Mouse (Mus musculus): Measurements from ENCODE around the gene Zfp654. TPM values are rescaled to one million over a fixed set of nuclear protein-coding genes. Genes with fewer than 3 reads are reported as not detected.
A peak's percentile ranks its signal among the peaks of the same experiment; 100 is the strongest.

The Zfp654 gene
- polyA plus RNA-seq (2012; rRNA removed) = 7.0 and 8.1 TPM in 2 replicates
- 8.0 and 8.6 TPM in 2 replicates for polyA plus RNA-seq (2014; fragmentation: Nextera tagmentation; extraction: Ambion mirVana)

DNA sequence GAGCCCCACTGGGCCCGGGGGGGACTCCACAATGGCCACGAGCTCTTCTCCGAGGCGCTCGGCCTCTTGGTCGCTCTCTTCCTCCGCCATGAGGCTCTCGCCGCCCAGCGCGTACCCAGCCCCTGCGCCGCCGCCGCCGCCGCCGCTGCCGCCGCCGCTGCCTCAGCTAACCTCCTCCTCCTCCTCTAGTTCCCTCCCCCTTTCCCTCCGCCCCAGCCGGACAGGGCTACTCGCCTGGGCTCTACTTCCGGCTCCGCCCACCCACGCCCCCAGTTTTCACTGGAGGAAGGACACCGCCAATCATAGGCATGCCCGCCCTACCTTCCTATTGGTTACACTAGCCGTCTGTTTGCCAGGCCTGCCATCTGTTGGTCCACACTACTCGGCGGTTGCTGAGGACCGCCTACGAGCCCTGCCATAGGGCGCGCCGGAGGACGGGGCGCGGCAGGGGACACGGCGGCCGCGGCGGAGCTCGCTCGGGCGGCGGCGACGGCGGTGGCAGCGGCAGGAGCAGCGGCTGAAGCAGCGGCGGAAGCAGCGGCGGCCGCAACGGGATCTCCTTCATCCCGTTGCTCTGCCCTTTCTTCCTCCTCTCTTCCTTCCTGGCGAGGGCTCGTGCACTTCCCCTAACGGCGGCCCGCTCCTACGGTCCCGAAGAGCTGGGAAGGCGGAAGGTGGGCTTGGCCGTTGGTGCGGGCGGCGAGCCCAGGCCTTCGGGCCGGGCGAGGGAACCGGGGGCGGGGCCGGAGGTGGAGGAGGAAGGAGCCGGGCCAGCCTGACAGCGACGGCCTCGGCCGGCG, at the start of gene Zfp654, which contains the start of gene Cggbp1:
Gene Zfp654 (minus strand): TSS at position 90 of the 800 bp plus-strand sequence.
Gene Cggbp1 (plus strand): TSS at position 434 of the 800 bp plus-strand sequence.
- WGBS = under 1% methylated on average over 55 of the region's 85 CpGs
- Histone ChIP-seq H3K4me1 (ENCODE audit: control insufficient read depth, insufficient read depth, low read length) (peaks cover 16% of the 10 kb centered on the region), H3K9ac (ENCODE audit: low read depth, low read length, severe bottlenecking) (peak within 1 kb of the TSS; percentile 92), H3K4me3 (replicated peaks; ENCODE audit: low read length) (peak within 1 kb of the TSS; percentile 94), H3K4me2 (replicated peaks; ENCODE audit: low read depth, low read length, severe bottlenecking) (peak within 1 kb of the TSS; percentile 69), H3K27ac (replicated peaks; ENCODE audit: low read depth, low read length) (peak within 1 kb of the TSS; percentile 96), H3K9me3 (ENCODE audit: control insufficient read depth, low read length) (no peaks in the 10 kb centered on the region), H3K27me3 (ENCODE audit: control insufficient read depth, insufficient read depth, low read length) (no peaks in the 10 kb centered on the region), H3K36me3 (ENCODE audit: control insufficient read depth, insufficient read depth, low read length) (peaks cover 25% of the 10 kb centered on the region)
- peak; percentile 82; the same call in 1 of the 2 replicates for TF ChIP-seq POLR2A (IDR thresholded peaks at IDR 0.05; ENCODE audit: borderline replicate concordance, extremely low read depth, insufficient read depth, insufficient read length)
- DNase-seq (ENCODE audit: low spot score) (peak; percentile 100), ATAC-seq (ENCODE audit: low FRiP score, low read depth) (peak; percentile 99)

- H3K36me3 ChIP-seq (ENCODE audit: control insufficient read depth, insufficient read depth, low read length) = no peaks in the 10 kb centered on the region
- H3K4me1 ChIP-seq (ENCODE audit: control insufficient read depth, insufficient read depth, low read length) = no peaks in the 10 kb centered on the region
- no peak overlapping the region for H3K9ac ChIP-seq (ENCODE audit: low read depth, low read length, severe bottlenecking)
- no peaks in the 10 kb centered on the region for H3K9me3 ChIP-seq (ENCODE audit: control insufficient read depth, low read length)
- no peak for ATAC-seq (ENCODE audit: low FRiP score, low read depth)
- no peak overlapping the region for H3K4me2 ChIP-seq (replicated peaks; ENCODE audit: low read depth, low read length, severe bottlenecking)
- TF ChIP-seq POLR2A (IDR thresholded peaks at IDR 0.05; ENCODE audit: borderline replicate concordance, extremely low read depth, insufficient read depth, insufficient read length) = no peak
- WGBS = 70% methylated on average over 2 of the region's 2 CpGs
- no peaks in the 10 kb centered on the region for H3K27me3 ChIP-seq (ENCODE audit: control insufficient read depth, insufficient read depth, low read length)
- DNase-seq (ENCODE audit: low spot score) = no peak
- H3K4me3 ChIP-seq (replicated peaks; ENCODE audit: low read length) = no peak overlapping the region
- H3K27ac ChIP-seq (replicated peaks; ENCODE audit: low read depth, low read length) = no peak overlapping the region
These were observed 47.6 kb upstream of the Zfp654 start for GRCm38 (mm10) chr16:64899084-64899483.

DNA sequence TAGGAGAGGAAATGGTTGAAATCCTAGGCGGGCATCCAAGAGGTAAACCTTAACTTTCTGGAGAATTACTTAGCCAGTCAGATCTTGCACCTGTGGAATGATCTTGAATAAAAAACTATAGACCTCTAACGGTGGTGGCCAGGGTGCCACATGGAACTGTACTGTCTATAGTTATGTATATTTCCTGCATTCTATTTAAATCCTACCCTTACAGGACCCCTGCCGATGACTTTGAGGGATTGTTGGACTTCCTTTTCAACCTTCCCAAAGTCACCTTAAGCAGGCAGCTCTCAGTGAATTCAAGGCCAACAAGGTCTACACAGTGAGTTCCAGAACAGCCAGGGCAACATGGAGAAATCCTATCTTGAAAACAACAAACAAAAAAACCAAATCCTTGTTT, 38.0 kb upstream of the Zfp654 start:
- Histone ChIP-seq H3K27me3 (ENCODE audit: control insufficient read depth, insufficient read depth, low read length) (no peaks in the 10 kb centered on the region), H3K4me3 (replicated peaks; ENCODE audit: low read length) (no peak overlapping the region), H3K36me3 (ENCODE audit: control insufficient read depth, insufficient read depth, low read length) (no peaks in the 10 kb centered on the region), H3K27ac (replicated peaks; ENCODE audit: low read depth, low read length) (no peak overlapping the region), H3K4me1 (ENCODE audit: control insufficient read depth, insufficient read depth, low read length) (no peaks in the 10 kb centered on the region), H3K9me3 (ENCODE audit: control insufficient read depth, low read length) (no peaks in the 10 kb centered on the region), H3K9ac (ENCODE audit: low read depth, low read length, severe bottlenecking) (no peak overlapping the region), H3K4me2 (replicated peaks; ENCODE audit: low read depth, low read length, severe bottlenecking) (no peak overlapping the region)
- no peak for TF ChIP-seq POLR2A (IDR thresholded peaks at IDR 0.05; ENCODE audit: borderline replicate concordance, extremely low read depth, insufficient read depth, insufficient read length)
- no peak for DNase-seq (ENCODE audit: low spot score)
- 87% methylated on average over 3 of the region's 3 CpGs for WGBS
- no peak for ATAC-seq (ENCODE audit: low FRiP score, low read depth)

DNA sequence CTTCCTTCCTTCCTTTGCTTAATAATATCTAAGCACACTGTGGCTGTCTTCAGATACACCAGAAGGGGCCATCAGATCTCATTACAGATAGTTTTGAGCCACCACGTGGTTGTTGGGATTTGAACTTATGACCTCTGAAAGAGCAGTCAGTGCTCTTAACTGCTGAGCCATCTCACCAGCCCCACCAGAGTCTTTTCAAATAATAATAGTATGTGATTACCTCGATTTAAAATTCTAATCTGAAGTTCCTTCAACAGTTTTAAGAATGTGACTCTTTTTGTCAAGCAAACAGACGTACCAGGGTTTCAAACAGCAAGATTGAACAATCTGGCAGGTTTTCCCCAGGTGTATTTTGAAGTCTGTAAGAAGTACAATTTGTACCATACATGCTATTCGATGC, 34.1 kb upstream of the Zfp654 start:
- no peak overlapping the region for H3K9ac ChIP-seq (ENCODE audit: low read depth, low read length, severe bottlenecking)
- H3K4me1 ChIP-seq (ENCODE audit: control insufficient read depth, insufficient read depth, low read length) = no peaks in the 10 kb centered on the region
- no peaks in the 10 kb centered on the region for H3K27me3 ChIP-seq (ENCODE audit: control insufficient read depth, insufficient read depth, low read length)
- TF ChIP-seq POLR2A (IDR thresholded peaks at IDR 0.05; ENCODE audit: borderline replicate concordance, extremely low read depth, insufficient read depth, insufficient read length) = no peak
- 44% methylated on average over 4 of the region's 4 CpGs for WGBS
- no peaks in the 10 kb centered on the region for H3K36me3 ChIP-seq (ENCODE audit: control insufficient read depth, insufficient read depth, low read length)
- H3K9me3 ChIP-seq (ENCODE audit: control insufficient read depth, low read length) = no peaks in the 10 kb centered on the region
- ATAC-seq (ENCODE audit: low FRiP score, low read depth) (no peak), DNase-seq (ENCODE audit: low spot score) (no peak)
- H3K27ac ChIP-seq (replicated peaks; ENCODE audit: low read depth, low read length) = no peak overlapping the region
- H3K4me3 ChIP-seq (replicated peaks; ENCODE audit: low read length) = no peak overlapping the region
- H3K4me2 ChIP-seq (replicated peaks; ENCODE audit: low read depth, low read length, severe bottlenecking) = no peak overlapping the region

DNA sequence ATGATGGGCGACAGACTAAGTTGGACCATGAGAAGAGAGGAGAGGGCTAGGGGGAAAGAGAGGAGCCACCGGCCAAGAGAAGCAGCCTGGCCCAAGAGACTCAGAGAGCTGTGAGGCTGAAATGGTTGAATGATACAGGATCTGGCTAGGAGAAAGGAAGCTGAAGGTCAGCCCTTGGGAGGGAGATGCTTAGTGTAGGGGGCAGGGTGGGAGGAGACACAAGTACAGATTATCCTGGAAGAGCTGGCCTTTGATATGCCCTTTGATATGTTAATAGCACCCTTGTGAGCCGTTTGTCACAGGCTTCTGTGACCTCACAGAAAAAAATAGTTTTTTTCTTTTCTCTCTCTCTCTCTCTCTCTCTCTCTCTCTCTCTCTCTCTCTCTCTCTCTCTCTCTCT, 33.7 kb upstream of the Zfp654 start:
- no peak for DNase-seq (ENCODE audit: low spot score)
- ATAC-seq (ENCODE audit: low FRiP score, low read depth) = no peak
- Histone ChIP-seq H3K36me3 (ENCODE audit: control insufficient read depth, insufficient read depth, low read length) (no peaks in the 10 kb centered on the region), H3K4me3 (replicated peaks; ENCODE audit: low read length) (no peak overlapping the region), H3K9me3 (ENCODE audit: control insufficient read depth, low read length) (no peaks in the 10 kb centered on the region), H3K4me1 (ENCODE audit: control insufficient read depth, insufficient read depth, low read length) (no peaks in the 10 kb centered on the region), H3K27me3 (ENCODE audit: control insufficient read depth, insufficient read depth, low read length) (no peaks in the 10 kb centered on the region), H3K4me2 (replicated peaks; ENCODE audit: low read depth, low read length, severe bottlenecking) (no peak overlapping the region), H3K9ac (ENCODE audit: low read depth, low read length, severe bottlenecking) (no peak overlapping the region), H3K27ac (replicated peaks; ENCODE audit: low read depth, low read length) (no peak overlapping the region)
- no peak for TF ChIP-seq POLR2A (IDR thresholded peaks at IDR 0.05; ENCODE audit: borderline replicate concordance, extremely low read depth, insufficient read depth, insufficient read length)
- 29% methylated on average over 3 of the region's 3 CpGs for WGBS
